Mouse (Mus musculus) neutrophil, adult 65 days (primary cell): ENCODE data around the gene Rap1gap2. TPM values are rescaled to one million over a fixed set of nuclear protein-coding genes. Genes with fewer than 3 reads are reported as not detected.

ENCODE experiments used
- total RNA-seq: library from RNA; stranded (reverse); gene quantifications from 2 replicates; pipeline ENCODE4 v1.2.4, GENCODE M21; 2023

Gene Rap1gap2
- 122 and 141 TPM in 2 replicates for total RNA-seq

GRCm38 (mm10) chr11:74610545-74611176, at the start of gene Rap1gap2:
TSS of gene Rap1gap2 (minus strand) at chr11:74610915.

DNA sequence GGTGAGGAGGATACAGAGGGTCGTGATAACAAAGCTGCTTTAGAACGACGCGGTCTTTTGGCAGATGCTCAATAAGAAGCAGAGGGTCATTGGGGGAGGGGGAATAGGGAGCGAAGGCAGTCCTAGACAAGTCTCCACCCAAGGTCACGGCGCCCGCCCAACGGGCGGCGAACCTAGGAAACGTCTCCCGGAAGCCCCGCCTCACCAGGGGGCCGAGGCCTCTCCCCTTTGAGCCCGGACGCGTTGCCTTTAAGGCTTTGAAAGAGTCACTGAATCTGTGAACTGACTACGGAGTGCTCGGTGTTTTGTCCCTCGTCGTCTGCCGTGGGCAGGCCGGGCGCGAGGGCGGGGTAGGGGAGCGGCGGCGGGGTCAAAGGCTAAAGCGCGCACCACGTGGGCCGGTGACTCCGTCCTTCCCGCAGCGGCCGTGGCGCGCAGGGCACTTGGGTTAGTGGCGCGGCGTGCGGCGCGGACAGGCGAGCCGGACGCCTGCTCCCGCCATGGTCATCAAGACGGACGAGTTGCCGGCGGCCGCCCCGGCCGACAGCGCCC, 38.5 kb upstream of the Rap1gap2 start, which contains the start of gene Cluh:
Cluh (plus strand) TSS at position 401 of the 552 bp plus-strand sequence.

DNA sequence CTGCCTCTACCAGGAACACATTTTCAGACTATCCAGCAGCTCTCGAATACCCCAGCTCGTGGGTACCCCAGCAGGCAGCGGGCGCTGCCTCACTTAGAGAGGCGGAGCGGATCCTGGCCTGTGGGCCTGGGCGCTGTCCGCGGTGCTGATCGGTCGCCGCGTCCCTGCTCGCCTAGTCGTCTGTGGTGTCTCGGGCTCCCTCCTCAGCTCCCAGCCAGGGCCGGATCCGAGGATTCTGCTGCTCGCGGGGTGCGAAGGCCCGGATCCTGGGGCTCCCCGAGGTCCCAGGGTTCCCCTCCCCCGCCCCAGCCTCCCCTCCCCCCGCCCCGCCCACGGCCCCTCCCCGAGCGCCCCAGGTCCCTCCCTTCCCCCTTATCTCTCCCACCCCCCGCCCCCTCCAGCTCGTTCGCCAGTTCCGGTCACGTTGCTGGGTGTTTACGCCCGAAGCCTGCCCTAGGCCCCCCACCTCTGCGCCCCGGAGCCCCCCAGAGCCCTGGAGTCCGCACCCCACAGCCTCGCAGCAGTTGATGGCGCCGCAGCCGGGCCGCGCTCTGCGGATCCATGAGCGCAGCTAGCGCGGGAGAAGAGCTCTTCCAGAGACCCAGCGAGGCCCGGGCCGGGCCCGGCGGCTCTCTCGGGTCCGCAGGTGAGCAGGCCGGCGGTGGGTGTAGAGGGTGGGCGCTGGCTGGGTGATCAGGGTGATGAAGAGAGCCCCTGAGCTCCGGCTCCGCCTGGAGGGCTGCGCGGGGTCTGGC, 8.7 kb upstream of the Rap1gap2 start, which contains the start of gene Ccdc92b:
Ccdc92b (plus strand) TSS at position 405 of the 755 bp plus-strand sequence.

GRCm38 (mm10) chr11:74361769-74362168, 248.9 kb downstream of the Rap1gap2 start, which contains the start of gene Olfr412:
TSS of gene Olfr412 (plus strand) at chr11:74362069.

GRCm38 (mm10) chr11:74352550-74352949, 258.2 kb downstream of the Rap1gap2 start, which contains the start of gene Olfr411:
TSS of gene Olfr411 (minus strand) at chr11:74352650.

GRCm38 (mm10) chr11:74337931-74338330, 272.8 kb downstream of the Rap1gap2 start, which contains the start of gene Olfr410:
TSS of gene Olfr410 (minus strand) at chr11:74338031.

Other genes starting within 250 kb of the Rap1gap2 start
- gene Olfr412, start 248.8 kb downstream of the Rap1gap2 start, total RNA-seq, result not detected in 2 replicates
- gene Ccdc92b, start 8.7 kb upstream of the Rap1gap2 start, total RNA-seq, result 0.09 TPM in 1 of 2 replicates, not detected in the other
- gene Cluh, start 38.6 kb upstream of the Rap1gap2 start, total RNA-seq, result 14.7 and 16.1 TPM in 2 replicates
- gene Pafah1b1, start 113.8 kb upstream of the Rap1gap2 start, total RNA-seq, result 115 and 117 TPM in 2 replicates
- 6.8 and 11.3 TPM in 2 replicates for gene Mettl16, start 159.9 kb upstream of the Rap1gap2 start, total RNA-seq
- 47.0 and 55.4 TPM in 2 replicates for gene Mnt, start 220.0 kb upstream of the Rap1gap2 start, total RNA-seq